Mouse (Mus musculus) lung, postnatal 10 days (tissue): ENCODE data around the gene Krtap4-6.
"Not testable (repeated sequence)": the region's sequence is repeated elsewhere in the genome, so short reads cannot be mapped to it uniquely, and the experiment has no call there.

Experiments used
- DNase-seq: peaks from one replicate; pipeline ENCODE4 v3.0.0; 2021

The Krtap4-6 gene

GRCm38 (mm10) chr11:99665860-99666259 is at the start of gene Krtap4-6:
Gene Krtap4-6, minus strand, starts transcription at chr11:99665960.
- DNase-seq = no peak

GRCm38 (mm10) chr11:99690463-99690862 is 24.7 kb upstream of the Krtap4-6 start, which contains the start of gene Gm14190:
Gene Gm14190, minus strand, starts transcription at chr11:99690740.
- DNase-seq = no peak

GRCm38 (mm10) chr11:99685235-99685634 is 19.5 kb upstream of the Krtap4-6 start:
- DNase-seq = not testable (repeated sequence)

- DNase-seq = no peak
These were observed 17.7 kb upstream of the Krtap4-6 start for GRCm38 (mm10) chr11:99683481-99683880.

- no peak for DNase-seq
These were observed 3.0 kb downstream of the Krtap4-6 start for GRCm38 (mm10) chr11:99662802-99663201.

- no peak for DNase-seq
These were observed 6.5 kb downstream of the Krtap4-6 start for GRCm38 (mm10) chr11:99659256-99659655.

- not testable (repeated sequence) for DNase-seq
These were observed 7.2 kb downstream of the Krtap4-6 start, which contains the start of gene Gm11563 for GRCm38 (mm10) chr11:99658467-99659010. Gene Gm11563, minus strand, starts transcription at chr11:99658960.

- no peak for DNase-seq
These were observed 8.7 kb downstream of the Krtap4-6 start for GRCm38 (mm10) chr11:99657051-99657450.

- no peak for DNase-seq
These were observed 15.6 kb downstream of the Krtap4-6 start, which contains the start of gene Gm11555 for GRCm38 (mm10) chr11:99650136-99650535. Gene Gm11555, minus strand, starts transcription at chr11:99650236.

GRCm38 (mm10) chr11:99646444-99646843 is 19.3 kb downstream of the Krtap4-6 start:
- no peak for DNase-seq

- DNase-seq = no peak
These were observed 21.4 kb downstream of the Krtap4-6 start for GRCm38 (mm10) chr11:99644351-99644750.

GRCm38 (mm10) chr11:99643635-99644139 is 22.1 kb downstream of the Krtap4-6 start, which contains the start of gene Krtap4-7:
Gene Krtap4-7, minus strand, starts transcription at chr11:99644089.
- DNase-seq = not testable (repeated sequence)

- DNase-seq = no peak
These were observed 24.8 kb downstream of the Krtap4-6 start for GRCm38 (mm10) chr11:99640926-99641325.

GRCm38 (mm10) chr11:99637086-99637485 is 28.7 kb downstream of the Krtap4-6 start:
- DNase-seq = no peak

- no peak for DNase-seq
These were observed 31.1 kb downstream of the Krtap4-6 start, which contains the start of gene Krtap4-2 for GRCm38 (mm10) chr11:99634653-99635134. Gene Krtap4-2, minus strand, starts transcription at chr11:99635084.

GRCm38 (mm10) chr11:99633293-99633692 is 32.5 kb downstream of the Krtap4-6 start:
- no peak for DNase-seq

GRCm38 (mm10) chr11:99630890-99631289 is 34.9 kb downstream of the Krtap4-6 start:
- DNase-seq = no peak

GRCm38 (mm10) chr11:99628138-99628537 is 37.6 kb downstream of the Krtap4-6 start, which contains the start of gene Krtap4-1:
Gene Krtap4-1, minus strand, starts transcription at chr11:99628238.
- DNase-seq = no peak

- DNase-seq = no peak
These were observed 45.4 kb downstream of the Krtap4-6 start, which contains the start of gene Gm11562 for GRCm38 (mm10) chr11:99620335-99620734. Gene Gm11562, minus strand, starts transcription at chr11:99620435.
